Mouse (Mus musculus) gastrocnemius, postnatal 36 days (tissue): ENCODE results near the gene Cep112. TPM values are rescaled to one million over a fixed set of nuclear protein-coding genes. Genes with fewer than 3 reads are reported as not detected.

Source experiments
- DNase-seq, 2 experiments: peaks; one replicate each; pipeline ENCODE4 v3.0.0; 2022
- intact Hi-C: fragments of 180-260 bp; cut with DNase I; formaldehyde crosslinking; loops from one replicate; pipeline ENCODE4 v1.15.1; 2025
- total RNA-seq, 2 experiments: library from RNA; stranded (reverse); gene quantifications; 2 replicates each; pipeline ENCODE4 v1.2.3; 2021

Cep112 gene
- total RNA-seq, 2 experiments from 2014 or later: 1.9 to 2.2 TPM

DNA sequence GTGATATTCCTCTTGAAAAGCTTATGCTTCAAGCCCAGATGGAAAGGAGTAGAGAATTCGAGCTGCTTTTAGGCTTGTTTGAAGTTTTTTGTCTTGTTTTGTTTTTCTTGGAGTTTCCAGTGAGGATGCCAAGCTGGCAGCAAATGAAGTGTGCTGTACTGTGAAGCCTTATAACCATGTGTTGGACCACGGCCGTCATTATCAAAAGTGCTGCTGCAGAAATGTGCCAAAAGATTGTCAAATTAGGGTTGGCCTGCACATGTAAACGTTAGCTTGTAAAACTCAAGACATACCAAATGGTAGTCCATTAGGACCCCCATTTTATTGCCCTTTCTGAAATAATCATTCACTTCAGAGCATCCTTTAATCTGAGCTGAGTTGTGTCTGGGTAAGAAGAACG lies 137.1 kb downstream of the Cep112 start:
- intact Hi-C loops: no loop called here
- DNase-seq: no peak

DNA sequence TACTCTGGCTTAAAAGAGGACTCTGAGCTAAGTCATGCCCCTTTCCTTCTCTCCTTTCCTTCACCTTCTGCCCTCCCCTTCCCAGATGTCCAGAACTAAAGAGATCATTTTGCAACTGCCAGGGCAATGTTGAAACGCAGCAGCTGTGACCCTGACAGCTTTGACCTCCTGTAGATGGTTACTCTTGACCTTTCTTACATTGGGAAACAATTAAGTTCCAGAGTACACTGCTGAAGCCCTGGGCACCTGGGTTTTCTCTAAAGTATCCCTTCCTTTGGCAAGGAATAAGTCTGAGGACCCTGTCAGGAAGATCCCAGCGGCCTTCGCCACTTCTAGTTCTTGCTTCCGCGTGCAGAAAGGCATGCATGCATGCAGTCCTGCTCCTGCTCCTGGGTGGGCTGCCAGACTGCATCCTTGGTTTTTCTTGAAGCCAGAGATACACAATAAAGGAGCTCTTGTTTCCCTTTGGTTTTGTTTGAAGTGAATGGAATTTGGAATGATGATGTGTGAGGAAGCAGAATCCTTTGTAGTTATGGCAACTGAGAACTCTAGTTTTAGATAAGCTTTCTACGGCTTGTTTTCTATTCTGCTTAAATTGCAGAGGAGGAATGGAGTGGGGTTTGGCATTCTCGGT lies 161.7 kb downstream of the Cep112 start:
- intact Hi-C loops: no loop called here

DNA sequence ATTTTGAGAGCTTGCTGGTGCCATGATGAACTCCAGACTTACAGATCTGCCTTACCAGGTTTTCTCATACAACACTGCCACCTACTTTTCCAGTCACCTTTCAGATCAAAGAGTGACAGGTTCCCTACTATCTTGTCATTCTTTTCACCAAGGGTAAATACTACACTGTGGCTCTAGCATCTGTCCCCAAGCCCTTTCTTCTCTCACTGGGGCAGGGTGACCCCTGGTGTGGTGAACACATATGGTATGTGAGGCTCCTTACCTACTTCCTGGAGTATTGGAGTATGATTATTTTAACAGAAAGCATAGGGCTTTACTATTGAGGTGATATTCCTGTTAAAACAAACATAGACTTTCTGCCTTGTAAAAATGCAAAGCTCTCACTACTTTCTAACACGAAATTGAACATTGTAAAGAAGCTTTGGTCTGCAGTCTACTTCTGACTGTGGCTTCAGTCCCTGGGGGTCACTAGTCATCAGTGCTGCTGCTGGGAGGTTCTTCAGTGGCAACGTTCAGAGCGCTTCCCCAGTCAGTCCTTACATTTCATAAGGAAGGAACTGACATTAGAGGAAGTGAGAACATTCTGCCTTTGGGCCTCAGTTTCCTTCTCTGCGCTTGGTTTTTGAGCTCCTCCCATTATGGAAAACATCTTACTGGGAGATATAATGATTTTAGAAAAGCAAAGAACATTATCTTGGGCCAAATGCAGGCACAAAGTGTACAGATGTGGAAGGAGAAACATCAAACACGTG lies 168.4 kb downstream of the Cep112 start:
- no peak for DNase-seq
- intact Hi-C loops: no loop called here

More for the DNA sequence above, 161.7 kb downstream of the Cep112 start:
- DNase-seq: no peak

DNA sequence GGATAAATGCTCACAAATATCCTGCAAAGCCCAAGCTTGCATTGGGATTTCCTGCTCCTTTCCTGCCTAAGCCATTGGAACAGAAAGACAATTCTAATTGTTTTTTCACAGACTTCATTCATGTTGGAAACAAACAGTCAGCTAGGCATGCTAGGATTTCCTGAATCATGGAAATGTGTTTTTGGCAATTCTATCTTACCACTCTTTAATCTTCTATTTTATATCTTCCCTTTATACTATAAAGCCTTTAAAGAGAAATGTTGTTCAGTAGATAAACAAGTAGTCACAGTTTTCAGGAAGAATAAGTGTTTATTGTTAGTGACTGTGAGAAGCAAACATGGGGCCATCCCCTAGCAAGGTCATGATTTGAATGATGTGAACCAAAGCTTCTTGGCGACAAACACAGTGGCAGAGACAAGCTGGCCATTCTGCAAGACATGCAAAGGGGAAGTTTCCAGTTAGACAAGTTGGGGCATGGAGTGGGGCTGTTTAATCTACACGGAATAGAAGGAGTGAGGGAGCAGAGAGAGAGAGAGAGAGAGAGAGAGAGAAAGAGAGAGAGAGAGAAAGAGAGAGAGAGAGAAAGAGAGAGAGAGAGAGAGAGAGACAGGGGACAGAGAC lies 169.1 kb downstream of the Cep112 start:
- DNase-seq: no peak

DNA sequence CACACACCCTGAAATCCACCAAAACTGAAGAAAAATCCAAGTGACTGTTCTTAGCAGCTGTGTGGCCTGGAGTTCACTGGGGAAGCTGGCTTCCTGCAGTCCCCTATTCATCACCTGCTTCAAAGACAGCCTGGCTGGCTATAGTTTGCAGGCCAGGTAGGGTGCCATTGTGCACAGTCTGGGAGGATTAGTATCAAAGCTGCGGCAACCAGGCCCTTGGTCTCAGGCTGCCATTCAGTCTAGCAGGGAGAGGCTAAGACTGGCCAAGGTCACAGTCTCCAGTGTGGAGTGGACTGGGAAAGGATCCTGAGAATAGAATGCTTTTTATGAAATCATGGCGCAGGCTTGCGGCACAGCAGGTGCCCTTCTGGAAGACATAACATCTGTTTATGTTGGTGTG lies 180.3 kb downstream of the Cep112 start:
- no peak for DNase-seq
- intact Hi-C loops: no loop called here

More for the DNA sequence above, 169.1 kb downstream of the Cep112 start:
- intact Hi-C loops: no loop called here

DNA sequence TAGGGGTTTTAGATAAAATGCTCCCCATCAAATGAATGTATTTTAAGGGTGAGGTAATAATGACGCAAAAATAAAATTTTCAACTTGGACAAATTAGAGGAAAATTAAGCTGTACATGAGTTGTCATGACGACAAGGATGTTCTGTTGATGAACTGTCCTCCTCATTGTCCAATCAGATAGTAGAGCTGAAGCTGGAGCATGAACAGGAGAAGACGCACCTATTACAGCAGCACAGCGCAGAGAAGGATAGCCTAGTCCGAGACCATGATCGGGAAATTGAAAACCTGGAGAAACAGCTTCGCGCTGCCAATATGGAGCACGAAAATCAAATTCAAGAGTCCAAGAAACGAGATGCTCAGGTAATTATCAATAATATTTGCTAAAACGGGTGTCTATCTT lies 181.0 kb downstream of the Cep112 start:
- no peak for DNase-seq
- intact Hi-C loops: no loop called here

DNA sequence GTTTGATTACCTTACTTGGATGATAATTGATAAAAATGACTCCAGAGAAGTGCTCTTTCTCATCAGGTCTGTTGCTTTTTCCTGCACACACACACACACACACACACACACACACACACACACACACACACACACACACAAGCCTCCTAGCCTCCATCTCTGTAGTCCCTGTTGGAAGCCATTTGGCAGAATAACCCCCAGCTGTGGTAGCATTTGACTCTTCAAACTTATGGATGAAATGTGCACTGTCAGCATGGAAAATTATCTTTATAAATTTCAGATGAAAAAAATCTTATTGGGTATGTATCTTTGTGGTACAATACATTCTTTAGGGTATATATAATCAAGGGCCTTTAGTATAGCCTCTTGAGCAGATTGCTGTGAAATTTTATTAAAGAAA lies 181.8 kb downstream of the Cep112 start:
- intact Hi-C loops: no loop called here
- no peak for DNase-seq

DNA sequence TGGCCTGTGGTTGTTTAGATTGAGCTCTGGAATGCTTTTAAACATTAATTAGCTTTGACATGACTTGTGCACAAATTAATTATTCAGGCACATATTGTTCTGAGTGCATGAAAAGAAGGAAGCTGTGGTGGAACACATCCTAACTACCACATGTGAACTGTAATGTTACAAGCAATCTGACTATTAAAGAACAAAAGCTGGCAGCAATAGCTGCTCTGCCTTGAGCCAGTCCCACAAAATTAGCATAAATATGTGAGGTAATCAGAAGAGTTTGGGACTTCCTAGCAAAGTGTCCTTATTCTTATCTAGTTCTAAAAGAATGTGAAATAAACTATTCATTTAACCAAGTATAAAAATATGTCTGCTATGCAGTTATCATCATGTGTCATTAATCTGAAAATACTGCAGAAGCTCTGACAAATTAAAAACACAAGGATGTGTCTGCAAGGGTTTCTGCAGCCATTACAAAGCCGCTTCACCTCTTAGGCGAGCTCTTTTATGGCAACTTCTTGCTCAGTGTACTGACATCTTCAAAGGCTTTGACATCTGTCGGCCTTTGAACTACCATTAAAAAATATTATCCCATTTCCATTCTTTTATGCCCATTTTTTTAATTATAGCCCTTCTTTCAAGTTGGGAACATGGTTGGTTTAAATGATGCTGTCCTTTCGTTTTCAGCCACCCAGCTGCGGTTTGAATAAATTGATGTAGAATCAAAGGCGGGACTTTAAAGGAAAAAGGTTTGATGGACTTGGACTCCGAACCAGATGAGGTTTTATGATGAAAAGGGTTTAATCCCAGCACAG lies 195.8 kb downstream of the Cep112 start:
- no peak for DNase-seq
- intact Hi-C loops: no loop called here

DNA sequence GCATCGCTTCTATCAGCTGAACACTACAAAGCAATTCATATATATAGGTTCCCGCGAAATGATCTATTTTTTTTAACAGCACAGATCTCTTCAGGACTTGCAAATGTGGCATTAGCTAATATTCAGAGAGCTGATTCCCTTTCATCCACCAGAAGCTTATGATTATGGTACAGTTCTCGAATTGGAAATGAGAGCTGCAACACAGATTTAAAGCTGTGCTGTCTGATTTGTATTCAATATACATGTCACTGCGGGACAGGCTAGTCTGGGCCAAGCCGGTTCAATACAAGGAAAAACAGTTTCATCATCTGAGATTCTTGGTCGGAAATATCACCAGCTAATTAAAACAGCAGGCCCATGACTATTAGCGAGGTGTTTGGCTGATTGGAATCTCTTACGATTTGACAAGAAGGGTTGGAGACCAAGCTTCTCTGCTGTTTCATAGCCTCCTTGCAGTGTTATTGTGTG lies 196.5 kb downstream of the Cep112 start:
- intact Hi-C loops: no loop called here
- DNase-seq: no peak

DNA sequence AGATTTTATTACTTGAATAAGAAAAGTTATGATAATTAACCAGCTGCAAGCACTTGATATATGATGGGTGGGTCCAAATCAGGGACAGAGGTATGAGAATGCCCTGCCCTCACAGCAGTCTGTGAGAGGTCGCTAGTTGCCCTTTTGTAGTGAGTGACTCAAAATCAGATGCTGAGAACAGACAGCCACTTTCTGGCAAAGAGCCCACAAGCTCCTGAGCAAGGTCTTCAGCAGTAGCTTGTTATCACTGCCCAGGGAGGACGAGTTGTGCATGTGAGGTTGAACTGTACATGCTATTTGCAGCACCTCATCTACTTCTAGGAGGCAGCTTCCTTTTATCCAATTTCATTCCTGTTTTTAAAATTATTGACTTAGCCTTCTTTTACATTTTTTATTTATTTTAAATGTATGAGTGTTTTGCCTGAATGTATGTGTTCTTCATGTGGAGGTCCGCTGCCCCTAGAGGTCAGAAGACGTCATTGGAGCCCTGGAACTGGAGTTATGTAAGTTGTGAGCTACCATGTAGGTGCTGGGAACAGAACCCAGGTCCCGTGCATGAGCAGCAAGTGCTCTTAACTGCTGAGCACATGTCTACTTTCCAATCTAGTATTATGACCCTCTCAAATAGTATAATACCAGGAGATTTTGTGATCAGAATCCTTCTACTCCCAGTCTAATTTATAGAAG lies 200.7 kb downstream of the Cep112 start:
- intact Hi-C loops: no loop called here

DNA sequence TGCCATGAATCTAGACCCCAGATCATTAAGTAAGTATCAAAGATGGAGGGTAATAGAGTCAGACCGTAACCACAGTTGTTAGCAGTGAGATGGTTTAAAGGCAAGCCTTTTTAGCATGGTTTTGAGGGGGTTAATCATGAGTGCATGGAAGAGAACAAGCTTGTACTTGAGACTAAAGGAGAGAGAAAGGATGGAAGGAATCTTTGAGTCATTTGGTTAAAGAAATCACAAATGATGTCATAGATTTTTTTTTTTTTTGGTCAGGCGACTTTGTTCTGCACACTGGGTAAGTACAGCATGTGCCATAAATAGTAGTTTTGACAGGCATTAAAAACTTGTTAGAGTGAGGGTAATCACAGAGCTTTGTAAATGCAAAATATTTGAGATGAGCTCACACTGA lies 212.8 kb downstream of the Cep112 start:
- no peak for DNase-seq
- intact Hi-C loops: no loop called here

More for the DNA sequence above, 200.7 kb downstream of the Cep112 start:
- DNase-seq: no peak

DNA sequence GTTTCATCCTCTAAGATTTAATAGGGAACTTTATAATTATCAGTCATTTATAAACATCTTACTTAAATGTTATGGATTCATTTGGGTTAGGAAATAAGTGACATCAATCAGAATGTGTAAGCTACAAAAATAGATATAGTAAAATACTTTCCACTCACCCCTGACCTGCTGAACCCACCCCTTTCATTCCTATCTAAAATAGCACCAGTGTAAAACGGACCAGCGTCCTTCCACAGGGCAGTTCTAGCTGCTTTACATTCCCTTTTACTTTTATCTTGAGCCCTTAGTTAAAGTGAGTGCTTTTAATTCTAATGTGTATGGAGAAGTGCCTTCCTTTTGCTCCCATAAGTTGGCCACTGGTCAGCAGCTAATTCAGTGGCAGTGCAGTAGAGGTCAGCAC lies 230.6 kb downstream of the Cep112 start:
- intact Hi-C loops: no loop called here
- no peak for DNase-seq

DNA sequence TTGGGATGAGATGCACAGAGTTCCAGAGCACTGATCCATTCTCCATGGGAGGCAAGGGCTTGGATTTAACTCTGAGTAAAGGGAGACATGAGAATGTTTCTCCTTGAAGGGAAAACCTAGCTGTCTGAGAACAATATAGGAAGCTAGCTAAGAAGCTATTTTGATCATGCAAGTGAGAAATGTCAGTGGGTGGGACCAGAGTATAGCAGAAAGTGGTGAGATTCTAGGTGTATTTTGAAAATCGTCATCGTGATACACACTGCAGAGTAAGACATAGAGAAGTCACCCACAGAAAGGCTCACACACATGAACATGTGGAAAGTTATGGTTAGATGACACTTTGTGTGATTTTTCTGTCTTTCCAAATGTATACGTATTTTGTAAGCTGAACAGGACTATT lies 257.0 kb downstream of the Cep112 start:
- intact Hi-C loops: no loop called here
- DNase-seq: no peak

DNA sequence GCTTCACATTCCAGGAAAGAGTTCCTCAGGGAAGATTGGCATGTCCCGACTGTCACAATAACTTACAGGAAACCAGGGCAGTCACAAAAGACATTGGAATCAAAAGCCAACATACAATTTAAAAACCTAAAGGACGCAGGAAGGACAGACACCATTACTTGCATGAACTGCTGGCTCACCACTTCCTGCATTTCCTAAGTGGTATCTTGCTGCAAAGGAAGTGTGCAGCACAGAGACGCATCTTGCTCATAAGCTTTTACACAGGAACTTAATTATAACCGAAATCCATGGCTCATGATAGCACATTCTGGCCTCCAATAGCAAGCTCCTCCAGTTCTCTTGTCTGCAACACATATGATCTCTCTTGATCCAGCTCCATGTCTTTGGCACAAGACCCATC lies 271.6 kb downstream of the Cep112 start:
- DNase-seq: no peak
- intact Hi-C loops: no loop called here

DNA sequence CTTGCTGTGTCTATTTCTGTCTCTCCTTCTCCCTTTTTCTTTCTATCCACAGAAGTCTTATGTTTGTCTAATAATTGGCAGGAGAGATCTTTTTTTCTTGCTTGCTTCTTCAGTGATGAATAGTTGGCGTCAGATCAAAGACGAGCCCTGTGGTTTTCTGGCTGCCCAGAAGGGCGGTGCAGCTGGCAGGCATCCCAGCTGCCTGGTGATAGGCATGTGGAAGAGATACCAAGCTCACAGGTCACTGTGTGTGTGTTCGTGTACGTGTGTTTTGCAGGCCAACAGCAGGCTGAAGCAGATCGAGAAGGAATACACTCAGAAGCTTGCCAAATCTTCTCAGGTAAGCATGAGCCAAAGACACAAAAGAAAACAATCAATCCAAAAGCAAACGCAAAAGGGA lies 327.3 kb downstream of the Cep112 start:
- intact Hi-C loops: no loop called here
- DNase-seq: peak; percentile 13 to 38

DNA sequence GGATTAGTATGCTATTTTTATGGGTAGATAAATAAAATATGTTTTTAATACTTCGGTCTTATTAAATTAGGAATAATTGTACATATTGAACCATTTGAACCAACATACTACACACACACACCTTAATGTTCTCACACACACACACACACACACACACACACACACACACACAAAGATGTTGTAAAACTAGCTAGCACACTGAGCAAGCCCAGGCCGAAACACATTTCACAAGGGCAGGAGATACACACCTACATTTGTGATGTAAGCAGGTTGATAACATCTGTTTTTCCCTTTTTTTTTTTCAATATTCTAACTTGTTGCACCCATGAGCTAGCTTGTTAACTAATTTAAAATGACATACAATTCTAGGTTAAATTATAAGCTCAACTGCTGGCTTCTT lies 327.8 kb downstream of the Cep112 start:
- intact Hi-C loops: no loop called here

DNA sequence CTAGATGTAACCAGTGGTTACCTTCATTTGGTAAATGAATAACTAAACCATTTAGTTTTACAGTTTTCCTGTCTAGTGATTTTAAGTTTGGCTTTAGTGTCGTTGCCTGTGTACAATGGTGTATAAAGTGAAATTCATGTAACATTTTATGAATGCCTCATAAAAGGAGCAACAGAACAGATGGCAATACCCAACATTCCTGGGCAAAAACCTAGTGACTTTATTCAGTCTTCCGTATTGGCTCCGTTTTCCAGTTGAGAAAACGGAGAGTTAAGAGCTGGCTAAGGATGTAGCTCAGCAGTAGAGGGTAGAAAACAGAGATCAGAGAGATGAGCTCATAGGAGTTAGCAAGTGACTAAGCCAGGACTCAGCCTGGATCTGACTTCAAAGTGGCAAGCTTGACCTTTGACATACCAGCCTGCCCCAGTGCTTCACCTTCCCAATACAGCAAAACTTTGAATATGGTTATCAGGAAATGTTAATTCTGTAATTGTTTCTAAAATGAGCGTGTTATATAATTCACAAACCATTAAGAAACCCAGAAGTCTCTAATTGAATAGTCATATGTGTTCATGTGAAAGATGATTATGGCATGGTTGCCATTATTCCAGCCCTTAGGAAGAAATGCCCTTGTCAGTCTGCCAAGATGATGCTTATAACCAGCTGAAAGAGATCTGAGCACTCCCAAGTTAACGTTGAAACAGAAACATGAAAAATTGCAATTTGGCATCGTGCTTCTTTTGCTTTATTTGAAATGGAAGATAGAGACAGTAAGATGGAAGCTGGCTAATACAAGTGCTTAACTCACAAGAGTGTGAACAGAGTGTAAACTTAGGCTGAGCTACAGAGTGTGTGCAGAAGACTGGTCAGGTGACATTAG lies 328.6 kb downstream of the Cep112 start:
- intact Hi-C loops: no loop called here
- no peak for DNase-seq

More for the DNA sequence above, 327.8 kb downstream of the Cep112 start:
- DNase-seq: no peak

DNA sequence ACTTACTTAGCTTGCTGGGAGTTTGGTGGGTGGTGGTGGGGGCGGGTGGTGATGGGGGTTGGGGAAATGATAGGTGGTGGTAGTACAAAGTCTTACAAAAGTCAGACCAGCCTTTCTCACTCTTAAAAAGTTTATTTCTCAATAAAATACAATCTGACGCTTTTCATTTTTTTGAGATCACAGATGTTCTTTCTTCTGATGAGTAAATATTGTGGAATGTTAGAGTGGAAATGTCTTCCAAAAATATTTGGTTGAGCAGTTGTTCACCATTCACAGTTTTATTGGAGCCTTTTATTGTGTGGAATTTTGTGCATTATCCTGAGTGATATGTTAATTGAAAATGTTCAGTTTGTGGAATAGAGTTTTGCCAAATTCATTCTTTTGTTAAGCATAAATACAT lies 332.2 kb downstream of the Cep112 start:
- intact Hi-C loops: loop anchor here (5.0 kb wide), 1 partner anchor 150 kb away; no protein-coding TSS in a partner anchor

More for the DNA sequence above, 332.2 kb downstream of the Cep112 start:
- no peak for DNase-seq
